ENCODE assay signal across 25 mouse cellular contexts in genomic region chr9:72469851-72470250, GRCm38 (mm10).
"Had no signal": no experiment of that assay in that cellular context is flagged by ENCODE, and none has a peak within 500 bp of the region (broad histone marks: within the 10 kb centered on the region; RNA-seq: fewer than 3 reads in every experiment).

No protein-coding gene starts in this region.

- H3K4me3 ChIP-seq: embryonic facial prominence, embryonic 10.5 days; embryonic facial prominence, embryonic 12.5 days; embryonic facial prominence, embryonic 13.5 days; embryonic facial prominence, embryonic 15.5 days; erythroblast, embryonic 14.5 days; forebrain, embryonic 10.5 days; forebrain, embryonic 12.5 days; forebrain, embryonic 13.5 days; forebrain, embryonic 15.5 days; heart, adult 2 months; heart, embryonic 10.5 days; heart, embryonic 12.5 days had no signal

- H3K27ac ChIP-seq: embryonic facial prominence, embryonic 10.5 days; embryonic facial prominence, embryonic 12.5 days; embryonic facial prominence, embryonic 13.5 days; embryonic facial prominence, embryonic 15.5 days; forebrain, embryonic 10.5 days; forebrain, embryonic 12.5 days; forebrain, embryonic 13.5 days; forebrain, embryonic 15.5 days; heart, adult 2 months; heart, embryonic 10.5 days had no signal

- DNase-seq: cerebellum, adult 18-20 months; cerebellum, adult 2 months; cerebellum, adult 8-10 months; cerebellum, adult 9-10 months; cerebellum, adult 9-11 months; cerebellum, postnatal 10 days; cerebellum, postnatal 14 days; cerebellum, postnatal 25 days; cerebellum, postnatal 36 days; embryo, embryonic 11 days; forebrain, postnatal 0 days; gastrocnemius, postnatal 10 days; heart, adult 18-20 months; heart, adult 2 months had no signal
